Mouse (Mus musculus) cerebellum, postnatal 4 days (tissue): ENCODE results near the gene Pptc7.

ENCODE experiments used
- DNase-seq, 2 experiments: peaks; one replicate each; pipeline ENCODE4 v3.0.0; 2022; ENCODE audit warnings: low spot score in 2 of 2, mixed read lengths in 1 of 2

The Pptc7 gene

GRCm38 (mm10) chr5:122267136-122267535 lies 17.0 kb upstream of the Pptc7 start:
- no peak for DNase-seq

GRCm38 (mm10) chr5:122267899-122268298 lies 16.3 kb upstream of the Pptc7 start:
- peak; percentile 56 to 79 for DNase-seq

GRCm38 (mm10) chr5:122268858-122269604 lies 15.1 kb upstream of the Pptc7 start:
- DNase-seq, result no peak

- DNase-seq, result no peak
Measured at GRCm38 (mm10) chr5:122272821-122273220, 11.3 kb upstream of the Pptc7 start.

- DNase-seq, result no peak
Measured at GRCm38 (mm10) chr5:122274785-122275184, 9.4 kb upstream of the Pptc7 start.

- no peak for DNase-seq
Measured at GRCm38 (mm10) chr5:122278946-122279345, 5.2 kb upstream of the Pptc7 start.

GRCm38 (mm10) chr5:122279799-122280421 lies 4.3 kb upstream of the Pptc7 start:
- no peak for DNase-seq

- DNase-seq, result no peak
Measured at GRCm38 (mm10) chr5:122280422-122280826, 3.7 kb upstream of the Pptc7 start.

- DNase-seq, result no peak
Measured at GRCm38 (mm10) chr5:122280827-122281462, 3.2 kb upstream of the Pptc7 start.

DNA sequence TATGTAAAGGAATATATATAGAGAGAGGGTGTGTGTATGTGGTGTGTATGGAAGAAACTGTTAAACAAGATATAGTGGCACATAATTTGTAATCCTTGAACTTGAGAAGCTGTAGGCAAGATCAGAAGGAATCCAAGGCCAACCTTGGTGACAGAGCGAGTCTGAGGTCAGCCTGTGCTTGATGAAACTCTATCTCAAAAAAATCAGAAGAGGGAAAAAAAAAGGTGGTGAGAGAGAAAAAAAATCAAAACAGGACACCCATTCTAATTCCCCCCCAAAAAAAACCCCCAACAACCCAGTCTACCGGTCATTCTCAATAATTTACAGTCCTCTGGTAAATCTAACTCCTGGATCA lies 360 bp upstream of the Pptc7 start:
- DNase-seq, result no peak

GRCm38 (mm10) chr5:122285029-122285766 lies 1.0 kb downstream of the Pptc7 start:
- peak in 1 of 2 experiments; percentile 44 for DNase-seq

GRCm38 (mm10) chr5:122285767-122286150 lies 1.6 kb downstream of the Pptc7 start:
- no peak for DNase-seq

GRCm38 (mm10) chr5:122286191-122286590 lies 2.0 kb downstream of the Pptc7 start:
- no peak for DNase-seq

DNA sequence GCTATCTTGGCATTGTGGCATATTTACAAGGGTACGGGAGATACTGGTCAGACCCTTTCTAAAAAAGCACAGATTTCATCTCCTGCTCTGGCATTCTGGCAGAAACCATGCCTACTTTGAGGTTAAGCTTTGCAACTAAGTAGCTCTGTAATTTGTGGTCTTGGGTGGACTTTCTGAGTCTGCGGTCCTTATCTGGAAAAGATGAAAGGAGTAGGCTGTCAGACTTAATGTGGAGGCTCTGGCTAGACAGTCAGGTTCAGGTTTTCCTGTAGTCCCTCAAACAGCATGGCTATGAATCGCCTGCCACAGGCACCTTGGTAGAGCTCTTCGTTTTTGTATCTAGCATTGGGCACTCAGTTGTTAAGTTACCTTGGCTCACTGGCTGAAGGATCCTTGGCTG lies 2.9 kb downstream of the Pptc7 start:
- DNase-seq, result no peak

GRCm38 (mm10) chr5:122288147-122288811 lies 4.1 kb downstream of the Pptc7 start:
- DNase-seq, result no peak

DNA sequence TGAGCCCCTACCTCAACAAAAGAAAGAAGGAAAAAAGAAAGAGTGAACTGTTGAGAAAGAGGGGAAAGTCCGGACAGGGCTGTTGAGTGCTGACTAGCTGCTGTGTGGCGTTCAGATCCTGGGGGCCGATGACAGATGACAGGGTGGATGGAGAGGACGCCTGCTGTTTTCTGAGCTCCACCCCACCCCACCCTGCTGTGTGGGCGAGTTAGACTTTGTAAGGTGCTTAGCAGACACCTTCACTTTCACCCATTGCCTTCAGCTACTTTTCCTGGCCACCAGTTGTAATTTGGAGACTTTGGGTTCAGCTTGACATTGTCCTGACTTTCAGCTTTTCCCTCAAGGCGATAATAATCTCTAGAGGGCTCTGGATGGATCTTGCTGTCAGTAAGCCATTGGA lies 7.0 kb downstream of the Pptc7 start:
- no peak for DNase-seq

GRCm38 (mm10) chr5:122291553-122292339 lies 7.6 kb downstream of the Pptc7 start:
- no peak for DNase-seq

DNA sequence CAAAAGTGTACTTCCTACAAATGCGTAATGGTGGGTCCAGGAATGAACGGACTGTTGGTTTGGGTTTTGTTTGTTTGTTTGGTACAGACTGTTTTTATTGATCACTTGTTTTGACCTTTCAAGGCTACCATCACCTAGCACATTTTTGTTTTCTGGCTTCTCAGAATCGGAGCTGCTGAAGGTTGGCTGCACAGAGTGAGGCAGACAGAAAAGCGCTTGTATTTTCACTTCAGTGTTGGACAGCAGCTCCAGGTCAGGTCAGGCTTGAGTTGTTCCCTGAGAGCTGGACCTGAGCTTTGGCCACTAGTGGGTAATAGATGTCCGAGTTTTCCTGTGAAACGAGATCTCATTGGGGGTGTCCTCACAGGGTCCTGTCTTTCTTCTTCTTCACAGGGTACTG lies 9.0 kb downstream of the Pptc7 start:
- no peak for DNase-seq

DNA sequence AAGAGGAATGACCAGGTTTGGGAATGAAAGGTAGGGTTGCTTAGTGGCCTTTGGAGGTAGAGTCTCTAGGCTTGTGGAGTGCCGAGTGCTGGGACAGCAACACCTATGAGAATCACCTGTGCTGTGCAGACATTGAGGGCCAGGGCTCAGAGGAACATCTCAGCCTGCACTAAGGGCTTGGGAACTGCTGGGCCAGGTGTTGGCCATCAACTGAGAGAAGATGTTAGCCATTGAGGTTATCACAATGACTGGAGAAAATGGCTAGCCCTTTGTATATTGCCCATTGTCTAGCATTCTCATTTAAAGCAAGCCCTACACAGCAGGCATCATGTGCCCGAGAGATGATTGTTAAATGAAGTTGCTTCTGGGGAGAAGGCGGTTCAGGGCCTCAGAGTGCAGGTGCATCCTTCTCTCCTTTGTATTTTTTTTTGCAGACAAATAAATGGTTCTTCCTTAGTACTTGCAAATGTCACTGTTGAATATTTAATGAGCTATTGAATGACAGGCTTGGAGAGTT lies 10.1 kb downstream of the Pptc7 start:
- no peak for DNase-seq

DNA sequence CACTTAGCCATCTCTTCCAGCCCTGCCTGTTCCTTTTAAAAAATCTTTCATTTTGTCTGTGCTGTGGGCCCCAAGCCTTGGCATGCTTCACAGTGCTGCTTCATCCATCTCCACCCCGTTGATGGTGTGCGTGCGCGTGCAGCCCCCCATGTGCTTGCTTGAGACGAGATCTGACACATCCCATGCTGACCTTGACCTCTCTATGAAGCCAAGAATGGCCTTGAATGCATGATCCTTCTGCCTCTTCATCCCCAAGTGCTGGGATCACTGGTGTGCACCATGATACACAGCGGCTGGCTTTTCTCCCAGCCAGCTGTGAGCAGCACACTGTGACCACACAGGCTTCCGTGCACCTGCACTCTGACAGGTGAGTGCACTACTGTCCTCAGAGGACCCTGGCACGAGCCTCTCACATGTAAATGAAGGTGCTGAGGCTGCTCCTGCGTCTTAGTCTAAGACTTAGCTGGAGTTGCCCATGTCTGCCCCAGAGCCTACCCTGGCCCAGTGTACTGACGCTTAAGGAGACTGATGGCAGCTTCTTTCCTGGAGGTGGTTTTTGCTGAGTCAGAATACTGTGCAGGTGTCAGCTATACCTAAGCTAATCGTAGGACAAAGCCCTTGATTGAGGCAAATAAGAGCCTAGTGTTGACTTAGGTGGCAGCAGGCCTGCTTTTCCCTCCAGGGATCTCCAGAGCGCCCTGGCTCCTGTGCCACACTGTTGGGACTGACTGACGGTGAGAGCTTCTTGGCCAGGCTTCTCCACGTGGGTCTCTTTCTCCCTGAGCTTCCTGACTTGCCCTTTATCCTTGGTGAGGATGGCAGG lies 11.2 kb downstream of the Pptc7 start:
- no peak for DNase-seq
